Mouse (Mus musculus) neural tube, embryonic 13.5 days (tissue): Measurements from ENCODE around the gene Dnaaf5. TPM values are rescaled to one million over a fixed set of nuclear protein-coding genes. Genes with fewer than 3 reads are reported as not detected.

Source experiments
- ATAC-seq: fragments of 200-750 bp; cut with Nextera tagmentation; 2 replicates; pipeline ENCODE4 v1.8.0; 2017; ENCODE audit warnings: low read depth, mild to moderate bottlenecking, moderate TSS enrichment, moderate library complexity
- H3K27ac ChIP-seq: fragments of 300-500 bp; sonication (generic); replicated peaks from 2 replicates; pipeline ENCODE4 v1.5.1; 2015; ENCODE audit warnings: moderate library complexity, mild to moderate bottlenecking, inconsistent platforms
- H3K27me3 ChIP-seq: fragments of 300-500 bp; sonication (generic); 2 replicates; pipeline ENCODE4 v1.6.1; 2015; ENCODE audit warnings: mild to moderate bottlenecking, inconsistent platforms
- H3K36me3 ChIP-seq: fragments of 300-500 bp; sonication (generic); 2 replicates; pipeline ENCODE4 v1.6.1; 2015; ENCODE audit warnings: mild to moderate bottlenecking, inconsistent platforms
- H3K4me1 ChIP-seq: fragments of 300-500 bp; sonication (generic); replicated peaks from 2 replicates; pipeline ENCODE4 v1.6.1; 2015; ENCODE audit warnings: inconsistent platforms
- H3K4me2 ChIP-seq: fragments of 300-500 bp; sonication (generic); 2 replicates; pipeline ENCODE4 v1.6.1; 2015; ENCODE audit warnings: inconsistent platforms, mild to moderate bottlenecking, moderate library complexity
- H3K4me3 ChIP-seq: fragments of 300-500 bp; sonication (generic); 2 replicates; pipeline ENCODE4 v1.5.1; 2015; ENCODE audit warnings: mild to moderate bottlenecking, inconsistent platforms
- H3K9ac ChIP-seq: fragments of 300-500 bp; sonication (generic); 2 replicates; pipeline ENCODE4 v1.6.1; 2015; ENCODE audit warnings: moderate library complexity, mild to moderate bottlenecking, inconsistent platforms
- H3K9me3 ChIP-seq: fragments of 300-500 bp; sonication (generic); 2 replicates; pipeline ENCODE4 v1.6.1; 2016; ENCODE audit warnings: inconsistent platforms
- WGBS: fragments of 180-500 bp; shearing (Covaris S2); methylation state at CpG from one replicate; pipeline ENCODE4 v1.1.7; 2015; 5-methylcytosine and 5-hydroxymethylcytosine counted together
- polyA plus RNA-seq: library from polyadenylated mRNA; unstranded; fragments of >200 nt; fragmentation: Nextera tagmentation; extraction: Ambion mirVana; gene quantifications from 2 replicates; pipeline ENCODE4 v1.2.1, GENCODE M21; 2015

Dnaaf5 gene
- polyA plus RNA-seq = 4.6 and 4.8 TPM in 2 replicates

DNA sequence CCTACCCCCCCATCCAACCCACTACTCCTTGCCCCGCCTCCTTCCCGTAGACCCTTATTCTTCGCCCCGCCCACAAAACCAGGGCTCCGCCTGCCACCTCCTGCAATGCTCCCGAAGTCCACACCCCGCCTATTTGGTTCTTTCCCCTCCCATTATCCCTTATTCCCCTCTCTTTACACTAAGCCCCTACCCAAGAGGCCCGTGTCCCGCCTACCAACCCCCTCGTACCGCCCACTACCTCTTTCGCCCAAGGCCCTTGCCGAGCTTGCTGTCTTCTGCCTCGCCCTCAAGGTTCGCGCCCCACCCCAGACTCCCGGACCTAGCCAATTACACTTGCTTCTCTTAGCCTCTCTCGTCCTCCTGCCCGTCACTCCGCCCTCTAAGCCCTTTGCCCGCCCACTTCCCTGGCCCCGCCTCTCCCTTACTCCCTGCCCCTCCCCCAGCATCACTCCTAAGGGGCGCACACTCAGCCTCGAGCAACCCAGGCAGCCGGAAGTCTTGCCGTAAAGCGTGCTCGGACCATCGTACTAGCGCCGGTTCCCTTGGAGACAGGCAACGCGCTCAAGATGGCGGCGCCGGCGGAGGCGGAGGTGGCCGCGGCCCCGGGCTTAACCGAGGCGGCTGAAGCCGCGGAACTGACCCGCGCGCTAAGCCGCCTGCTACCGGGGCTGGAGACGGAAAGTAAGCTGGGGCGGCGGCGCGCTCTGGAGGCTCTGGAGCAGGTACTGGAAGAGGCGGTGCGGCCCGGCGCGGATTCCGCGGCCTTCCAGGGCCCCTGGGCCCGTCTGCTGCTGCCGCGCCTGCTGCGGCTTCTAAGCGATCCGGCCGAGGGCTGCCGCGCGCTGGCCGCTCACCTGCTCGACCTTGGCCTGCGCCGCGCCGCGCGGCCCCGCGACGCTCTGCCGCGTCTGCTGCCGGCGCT, at the start of gene Dnaaf5, which contains the start of gene Prkar1b:
TSS of gene Dnaaf5 (plus strand) at position 543 of the 922 bp plus-strand sequence.
TSS of gene Prkar1b (minus strand) at position 321 of the 922 bp plus-strand sequence.
- Histone ChIP-seq H3K27ac (peak within 1 kb of the TSS; percentile 73), H3K36me3 (peaks cover 23% of the 10 kb centered on the region), H3K4me3 (peak within 1 kb of the TSS; percentile 92), H3K9me3 (no peaks in the 10 kb centered on the region), H3K4me2 (peak within 1 kb of the TSS; percentile 96), H3K27me3 (no peaks in the 10 kb centered on the region), H3K9ac (peak within 1 kb of the TSS; percentile 89), H3K4me1 (peaks cover 22% of the 10 kb centered on the region)
- peak; percentile 97 for ATAC-seq
- under 1% methylated on average over 82 of the region's 87 CpGs for WGBS

DNA sequence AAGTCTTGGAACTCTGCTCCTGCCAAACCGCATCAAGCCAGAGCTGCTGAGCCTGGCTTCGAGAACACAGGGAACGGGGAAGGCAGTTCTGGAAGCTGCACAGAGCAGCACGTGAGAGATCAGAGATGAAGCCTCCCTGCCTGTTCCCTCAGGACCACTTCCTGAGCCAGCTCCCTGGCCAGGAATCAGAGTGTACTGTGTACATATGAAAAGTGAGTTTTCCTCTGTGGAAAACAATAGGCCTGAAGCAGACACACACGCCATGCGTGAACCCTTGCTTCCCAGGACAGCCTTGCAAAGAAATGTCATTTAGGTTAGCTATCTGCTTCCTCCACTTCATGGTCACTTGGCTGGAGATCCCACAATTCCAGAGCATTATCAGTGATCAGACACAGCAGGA, 48.2 kb upstream of the Dnaaf5 start:
- ATAC-seq = no peak
- Histone ChIP-seq H3K4me3 (no peak overlapping the region), H3K4me2 (no peak overlapping the region), H3K27ac (no peak overlapping the region), H3K4me1 (peaks cover 10% of the 10 kb centered on the region), H3K27me3 (no peaks in the 10 kb centered on the region), H3K9me3 (peaks cover 5% of the 10 kb centered on the region; the same call in 1 of the 2 replicates), H3K36me3 (peaks cover 32% of the 10 kb centered on the region), H3K9ac (no peak overlapping the region)
- WGBS = 79% methylated on average over 6 of the region's 6 CpGs

DNA sequence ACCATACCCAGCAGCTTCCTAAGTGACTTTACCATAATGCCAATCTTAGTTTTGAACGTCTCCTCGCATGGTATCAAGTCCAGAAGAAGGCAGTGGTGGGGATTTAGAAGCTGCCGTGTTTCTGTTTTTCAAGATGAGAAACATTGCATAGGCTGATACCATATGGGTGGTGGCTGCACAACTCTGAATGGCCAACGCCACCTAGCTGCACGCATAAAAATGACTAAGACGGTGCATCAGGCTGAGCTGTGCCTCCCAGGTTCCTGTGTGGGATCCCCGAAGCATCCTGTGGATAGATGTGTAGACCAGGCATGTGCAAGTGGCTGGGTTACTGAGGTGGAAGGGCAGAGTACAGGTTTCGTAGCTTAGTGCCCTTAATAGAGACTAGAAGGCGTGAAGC, 42.2 kb upstream of the Dnaaf5 start:
- no peak overlapping the region for H3K27ac ChIP-seq
- ATAC-seq = no peak
- no peak overlapping the region for H3K4me3 ChIP-seq
- 74% methylated on average over 9 of the region's 9 CpGs for WGBS
- no peaks in the 10 kb centered on the region for H3K27me3 ChIP-seq
- H3K4me1 ChIP-seq = no peaks in the 10 kb centered on the region
- H3K9ac ChIP-seq = no peak overlapping the region
- H3K36me3 ChIP-seq = peaks cover 45% of the 10 kb centered on the region
- no peak overlapping the region for H3K4me2 ChIP-seq
- no peaks in the 10 kb centered on the region for H3K9me3 ChIP-seq

DNA sequence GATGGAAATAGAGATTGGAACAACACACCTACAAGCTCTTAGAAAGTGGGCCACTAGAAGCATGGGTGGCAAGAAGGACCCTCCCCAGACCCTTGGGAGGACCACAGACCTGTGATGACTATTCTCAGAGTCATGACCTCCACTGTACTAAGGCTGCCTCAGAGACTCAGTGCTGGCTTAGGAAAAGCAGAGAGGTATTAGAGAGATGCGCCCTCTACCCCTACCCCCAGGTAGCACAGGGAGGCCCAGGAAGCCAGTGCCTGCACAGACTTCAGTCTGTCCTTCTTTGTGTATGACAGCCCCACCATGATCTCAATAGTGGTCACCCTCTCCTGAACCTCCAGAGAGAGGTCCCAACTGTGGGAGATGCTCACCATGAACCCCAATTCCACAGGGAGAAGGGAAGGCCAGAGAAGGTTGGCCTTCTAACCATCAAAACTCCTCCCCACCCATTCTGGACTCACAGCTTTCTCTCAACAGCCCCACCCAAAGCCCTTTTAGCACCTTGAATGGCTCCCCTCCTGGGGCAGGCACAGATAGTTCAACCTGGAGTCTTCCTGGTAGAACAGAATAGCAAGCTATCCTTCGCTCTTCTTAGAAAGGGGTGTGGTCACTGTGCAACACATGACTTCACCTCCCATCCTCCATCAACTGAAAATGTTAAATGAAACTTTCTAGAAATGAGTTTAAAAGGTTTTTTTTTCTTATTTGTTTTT, 39.7 kb upstream of the Dnaaf5 start:
- ATAC-seq = no peak
- Histone ChIP-seq H3K9ac (no peak overlapping the region), H3K4me3 (no peak overlapping the region), H3K9me3 (no peaks in the 10 kb centered on the region), H3K27me3 (no peaks in the 10 kb centered on the region), H3K4me1 (no peaks in the 10 kb centered on the region), H3K4me2 (no peak overlapping the region), H3K36me3 (peaks cover 33% of the 10 kb centered on the region), H3K27ac (no peak overlapping the region)
- WGBS = 89% methylated on average over 2 of the region's 2 CpGs

- H3K36me3 ChIP-seq = peaks cover 24% of the 10 kb centered on the region
- H3K4me1 ChIP-seq = no peaks in the 10 kb centered on the region
- whole genome bisulfite sequencing = 69% methylated on average over 9 of the region's 9 CpGs
- H3K9me3 ChIP-seq = no peaks in the 10 kb centered on the region
- H3K4me2 ChIP-seq = no peak overlapping the region
- no peak for ATAC-seq
- H3K27me3 ChIP-seq = no peaks in the 10 kb centered on the region
- no peak overlapping the region for H3K27ac ChIP-seq
- H3K4me3 ChIP-seq = no peak overlapping the region
- no peak overlapping the region for H3K9ac ChIP-seq
These were observed 38.0 kb upstream of the Dnaaf5 start for GRCm38 (mm10) chr5:139111991-139112390.

DNA sequence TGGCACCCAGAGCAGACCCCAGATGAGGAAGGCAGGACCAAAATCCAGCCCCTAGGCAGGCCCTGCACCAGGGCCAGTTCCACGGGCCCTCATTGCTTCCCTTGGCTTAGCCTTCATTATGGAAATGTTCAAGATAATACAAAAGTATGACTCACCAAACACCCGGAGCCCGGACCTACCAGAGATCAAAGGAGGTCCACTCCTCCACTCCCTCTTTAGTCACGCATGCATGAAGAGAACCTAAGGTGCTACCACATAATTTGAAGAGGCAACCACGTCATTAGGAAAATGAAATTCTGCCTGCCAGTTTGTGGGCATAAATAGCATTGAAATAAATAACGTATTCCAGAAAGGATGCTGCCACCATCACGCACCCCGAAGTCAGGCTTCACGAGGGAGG, 37.6 kb upstream of the Dnaaf5 start:
- H3K4me3 ChIP-seq = no peak overlapping the region
- WGBS = 85% methylated on average over 9 of the region's 9 CpGs
- H3K36me3 ChIP-seq = peaks cover 24% of the 10 kb centered on the region
- no peak overlapping the region for H3K27ac ChIP-seq
- H3K4me1 ChIP-seq = no peaks in the 10 kb centered on the region
- ATAC-seq = no peak
- no peak overlapping the region for H3K4me2 ChIP-seq
- H3K27me3 ChIP-seq = no peaks in the 10 kb centered on the region
- no peaks in the 10 kb centered on the region for H3K9me3 ChIP-seq
- H3K9ac ChIP-seq = no peak overlapping the region

GRCm38 (mm10) chr5:139114876-139115275, 35.1 kb upstream of the Dnaaf5 start:
- 87% methylated on average over 4 of the region's 4 CpGs for WGBS

GRCm38 (mm10) chr5:139115507-139115906, 34.5 kb upstream of the Dnaaf5 start:
- H3K9me3 ChIP-seq = no peaks in the 10 kb centered on the region
- WGBS = 93% methylated on average over 7 of the region's 7 CpGs

More at GRCm38 (mm10) chr5:139114876-139115275, 35.1 kb upstream of the Dnaaf5 start:
- Histone ChIP-seq H3K9me3 (no peaks in the 10 kb centered on the region), H3K4me1 (no peaks in the 10 kb centered on the region), H3K27me3 (no peaks in the 10 kb centered on the region), H3K36me3 (peaks cover 19% of the 10 kb centered on the region; the same call in 1 of the 2 replicates), H3K9ac (no peak overlapping the region), H3K4me3 (no peak overlapping the region), H3K4me2 (no peak overlapping the region), H3K27ac (no peak overlapping the region)
- no peak for ATAC-seq

GRCm38 (mm10) chr5:139118139-139118960, 31.7 kb upstream of the Dnaaf5 start:
- Histone ChIP-seq H3K9me3 (peaks cover 2% of the 10 kb centered on the region; the same call in 1 of the 2 replicates), H3K4me1 (no peaks in the 10 kb centered on the region), H3K4me2 (no peak overlapping the region), H3K27ac (no peak overlapping the region), H3K9ac (no peak overlapping the region), H3K4me3 (no peak overlapping the region), H3K36me3 (peaks cover 34% of the 10 kb centered on the region), H3K27me3 (no peaks in the 10 kb centered on the region)
- ATAC-seq = no peak
- WGBS = 77% methylated on average over 5 of the region's 5 CpGs

More at GRCm38 (mm10) chr5:139115507-139115906, 34.5 kb upstream of the Dnaaf5 start:
- Histone ChIP-seq H3K9ac (no peak overlapping the region), H3K27ac (no peak overlapping the region), H3K36me3 (peaks cover 19% of the 10 kb centered on the region; the same call in 1 of the 2 replicates), H3K4me3 (no peak overlapping the region), H3K27me3 (no peaks in the 10 kb centered on the region), H3K4me1 (no peaks in the 10 kb centered on the region), H3K4me2 (no peak overlapping the region)
- no peak for ATAC-seq

DNA sequence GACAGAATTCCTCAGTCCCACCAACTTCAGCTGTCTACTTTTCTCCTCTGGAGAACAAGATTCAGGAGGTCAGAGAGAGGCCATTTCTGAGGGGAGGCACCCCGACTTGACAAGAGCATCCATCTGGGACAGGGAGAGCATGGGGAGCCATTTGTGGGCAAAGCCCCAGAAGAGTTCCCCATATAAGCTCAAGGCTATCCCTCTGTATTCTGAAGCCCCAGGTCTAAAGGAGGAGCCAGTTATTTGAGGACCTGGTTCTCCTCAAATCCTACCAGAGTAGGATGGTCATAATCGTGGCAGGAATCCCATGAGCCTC, 31.1 kb upstream of the Dnaaf5 start:
- no peaks in the 10 kb centered on the region for H3K4me1 ChIP-seq

DNA sequence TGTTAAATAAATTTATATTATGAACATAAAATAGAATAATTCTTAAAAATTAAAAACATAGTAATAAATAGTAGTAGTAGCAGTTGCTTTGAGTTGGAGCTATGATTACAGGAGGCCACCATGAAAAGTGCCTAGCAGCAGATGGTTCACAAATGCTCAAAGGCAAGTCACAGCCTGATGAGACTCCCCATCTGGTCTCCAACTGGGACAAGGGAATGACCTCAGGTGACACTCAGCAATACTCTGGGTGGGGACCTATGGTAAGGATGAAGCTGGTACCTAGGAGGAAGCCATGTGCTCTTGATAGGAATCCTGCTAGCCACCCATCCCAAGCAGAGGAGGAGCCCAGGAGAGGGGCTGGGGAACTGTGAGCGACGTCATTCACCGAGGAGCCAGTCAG, 24.3 kb upstream of the Dnaaf5 start:
- Histone ChIP-seq H3K4me2 (no peak overlapping the region), H3K36me3 (peaks cover 39% of the 10 kb centered on the region), H3K9ac (no peak overlapping the region), H3K9me3 (peaks cover 2% of the 10 kb centered on the region; the same call in 1 of the 2 replicates), H3K4me1 (peaks cover 21% of the 10 kb centered on the region), H3K27ac (no peak overlapping the region), H3K27me3 (peaks cover 7% of the 10 kb centered on the region; the same call in 1 of the 2 replicates), H3K4me3 (no peak overlapping the region)
- no peak for ATAC-seq
- 85% methylated on average over 3 of the region's 3 CpGs for WGBS

More for the DNA sequence above, 31.1 kb upstream of the Dnaaf5 start:
- Histone ChIP-seq H3K27me3 (no peaks in the 10 kb centered on the region), H3K4me2 (no peak overlapping the region), H3K4me3 (no peak overlapping the region), H3K36me3 (peaks cover 34% of the 10 kb centered on the region), H3K9me3 (peaks cover 2% of the 10 kb centered on the region; the same call in 1 of the 2 replicates), H3K27ac (no peak overlapping the region), H3K9ac (no peak overlapping the region)
- ATAC-seq = no peak
- 61% methylated on average over 2 of the region's 2 CpGs for WGBS
